Mouse (Mus musculus) lung, adult 2 months (tissue): ENCODE measurements at regions not wholly inside any gene's neighbourhood (a gene's known extent, or its start where the extent isn't known, plus 50 kb on each side); places are given as distances from the start of the nearest gene placed in this dataset.
A peak's percentile ranks its signal among the peaks of the same experiment; 100 is the strongest.
"Not testable (repeated sequence)": the region's sequence is repeated elsewhere in the genome, so short reads cannot be mapped to it uniquely, and the experiment has no call there.

Source experiments
- DNase-seq: peaks from one replicate; pipeline ENCODE4 v3.0.0; 2022
- H3K4me1 ChIP-seq: fragments of 200-500 bp; 2 replicates; pipeline ENCODE4 v1.6.1; 2011; ENCODE audit warnings: low read length; ENCODE audit not compliant: control insufficient read depth, insufficient read depth
- H3K4me3 ChIP-seq: fragments of 200-500 bp; replicated peaks from 2 replicates; pipeline ENCODE3; 2011; ENCODE audit warnings: low read depth, mild to moderate bottlenecking, control low read depth, low read length; ENCODE audit errors: extremely low read depth
- CTCF ChIP-seq: fragments of 200-500 bp; IDR thresholded peaks from 2 replicates; pipeline ENCODE4 v1.5.1; 2011; ENCODE audit warnings: mild to moderate bottlenecking, low read length, control low read depth; ENCODE audit not compliant: insufficient read depth
- POLR2A ChIP-seq: fragments of 200-500 bp; IDR thresholded peaks from 2 replicates; pipeline ENCODE4 v1.6.1; 2011; ENCODE audit warnings: low read depth, mild to moderate bottlenecking, control low read depth, low read length, borderline replicate concordance; ENCODE audit errors: extremely low read depth
- WGBS: fragments of 180-500 bp; shearing (Covaris S2); methylation state at CpG from one replicate; pipeline ENCODE4 v1.1.7; 2018; 5-methylcytosine and 5-hydroxymethylcytosine counted together

GRCm38 (mm10) chr5:148787270-148787669 is 141.8 kb downstream of the Katnal1 start:
- H3K4me1 ChIP-seq: no peaks in the 10 kb centered on the region
- 17% methylated on average over 8 of the region's 8 CpGs for WGBS
- TF ChIP-seq POLR2A: no peak
- no peak for TF ChIP-seq CTCF
- DNase-seq: no peak
- no peak overlapping the region for H3K4me3 ChIP-seq

- not testable (repeated sequence) for H3K4me1 ChIP-seq
- WGBS: 62% methylated on average over 6 of the region's 6 CpGs
These were observed 148.0 kb downstream of the Katnal1 start for GRCm38 (mm10) chr5:148781076-148781475.

GRCm38 (mm10) chr5:148776796-148777659 is 152.1 kb downstream of the Katnal1 start:
- TF ChIP-seq POLR2A: no peak
- no peak for TF ChIP-seq CTCF
- no peak for DNase-seq
- H3K4me3 ChIP-seq: no peak overlapping the region
- H3K4me1 ChIP-seq: no peaks in the 10 kb centered on the region
- WGBS: 71% methylated on average over 20 of the region's 20 CpGs

More at GRCm38 (mm10) chr5:148781076-148781475, 148.0 kb downstream of the Katnal1 start:
- not testable (repeated sequence) for H3K4me3 ChIP-seq, DNase-seq

- TF ChIP-seq POLR2A (no peak), CTCF (no peak)
- 72% methylated on average over 3 of the region's 3 CpGs for WGBS
These were observed 153.9 kb downstream of the Katnal1 start for GRCm38 (mm10) chr5:148775232-148775631.

GRCm38 (mm10) chr5:148774446-148774845 is 154.7 kb downstream of the Katnal1 start:
- DNase-seq: no peak
- Histone ChIP-seq H3K4me3 (no peak overlapping the region), H3K4me1 (no peaks in the 10 kb centered on the region)
- no peak for TF ChIP-seq CTCF
- TF ChIP-seq POLR2A: no peak
- whole genome bisulfite sequencing: 51% methylated on average over 3 of the region's 3 CpGs

More at GRCm38 (mm10) chr5:148775232-148775631, 153.9 kb downstream of the Katnal1 start:
- Histone ChIP-seq H3K4me3 (no peak overlapping the region), H3K4me1 (no peaks in the 10 kb centered on the region)
- no peak for DNase-seq

GRCm38 (mm10) chr5:148769452-148769851 is 159.7 kb downstream of the Katnal1 start:
- no peak overlapping the region for H3K4me3 ChIP-seq
- TF ChIP-seq POLR2A: no peak
- no peak for TF ChIP-seq CTCF
- H3K4me1 ChIP-seq: no peaks in the 10 kb centered on the region
- no peak for DNase-seq
- WGBS: 55% methylated on average over 4 of the region's 4 CpGs

- DNase-seq: no peak
- Histone ChIP-seq H3K4me1 (no peaks in the 10 kb centered on the region), H3K4me3 (no peak overlapping the region)
- 77% methylated on average over 7 of the region's 7 CpGs for WGBS
- TF ChIP-seq CTCF (no peak), POLR2A (no peak)
These were observed 160.8 kb downstream of the Katnal1 start for GRCm38 (mm10) chr5:148768346-148768745.

- WGBS: 89% methylated on average over 7 of the region's 7 CpGs
- no peak for DNase-seq
- no peak for TF ChIP-seq POLR2A
- TF ChIP-seq CTCF: no peak
- Histone ChIP-seq H3K4me3 (no peak overlapping the region), H3K4me1 (no peaks in the 10 kb centered on the region)
These were observed 163.1 kb downstream of the Katnal1 start for GRCm38 (mm10) chr5:148765993-148766392.

- WGBS: 81% methylated on average over 9 of the region's 9 CpGs
These were observed 169.0 kb downstream of the Katnal1 start for GRCm38 (mm10) chr5:148760108-148760507.

GRCm38 (mm10) chr5:148758786-148759185 is 170.3 kb downstream of the Katnal1 start:
- TF ChIP-seq POLR2A (no peak), CTCF (no peak)
- Histone ChIP-seq H3K4me3 (no peak overlapping the region), H3K4me1 (no peaks in the 10 kb centered on the region)
- 76% methylated on average over 7 of the region's 7 CpGs for WGBS
- peak; percentile 8 for DNase-seq

More at GRCm38 (mm10) chr5:148760108-148760507, 169.0 kb downstream of the Katnal1 start:
- Histone ChIP-seq H3K4me3 (no peak overlapping the region), H3K4me1 (no peaks in the 10 kb centered on the region)
- DNase-seq: no peak
- TF ChIP-seq CTCF (no peak), POLR2A (no peak)

- 78% methylated on average over 5 of the region's 5 CpGs for WGBS
These were observed 171.4 kb downstream of the Katnal1 start for GRCm38 (mm10) chr5:148757715-148758114.

More at GRCm38 (mm10) chr5:148757715-148758114, 171.4 kb downstream of the Katnal1 start:
- Histone ChIP-seq H3K4me1 (no peaks in the 10 kb centered on the region), H3K4me3 (no peak overlapping the region)
- no peak for DNase-seq
- no peak for TF ChIP-seq POLR2A
- TF ChIP-seq CTCF: no peak
